Mouse (Mus musculus): ENCODE data around the gene Ckap4. TPM values are rescaled to one million over a fixed set of nuclear protein-coding genes. Genes with fewer than 3 reads are reported as not detected.

Ckap4 gene
- polyA plus RNA-seq, 1 experiment, result 19.2 TPM

DNA sequence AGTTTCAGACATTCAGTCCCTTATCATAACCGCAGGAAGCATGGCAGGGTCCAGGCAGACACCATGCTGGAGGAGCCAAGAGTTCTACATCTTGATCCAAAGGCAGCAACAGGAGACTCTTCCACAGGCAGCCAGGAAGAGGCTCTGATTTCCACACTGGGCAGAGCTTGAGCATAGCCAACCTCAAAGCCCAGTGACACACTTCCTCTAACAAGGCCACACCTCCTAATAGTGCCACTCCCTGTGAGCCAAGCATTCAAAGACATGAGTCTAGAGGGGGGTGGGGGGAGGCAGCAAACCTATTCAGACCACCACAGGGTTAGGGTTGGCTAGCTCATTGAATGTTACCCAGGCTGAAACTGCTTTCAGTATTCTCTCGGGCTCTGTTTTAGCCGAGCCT, 18.0 kb upstream of the Ckap4 start:
- Histone ChIP-seq H3K4me1 (ENCODE audit: control insufficient read depth, insufficient read depth, low read length) (peaks cover 40% of the 10 kb centered on the region), H3K27ac (ENCODE audit: insufficient read depth, low read depth, low read length) (no peak overlapping the region), H3K4me3 (ENCODE audit: insufficient read depth, low read length) (no peak overlapping the region)
- TF ChIP-seq CTCF (IDR thresholded peaks at IDR 0.05; ENCODE audit: low read depth, low read length) (no peak), POLR2A (IDR thresholded peaks at IDR 0.05; ENCODE audit: borderline replicate concordance, low read depth, low read length) (no peak)

DNA sequence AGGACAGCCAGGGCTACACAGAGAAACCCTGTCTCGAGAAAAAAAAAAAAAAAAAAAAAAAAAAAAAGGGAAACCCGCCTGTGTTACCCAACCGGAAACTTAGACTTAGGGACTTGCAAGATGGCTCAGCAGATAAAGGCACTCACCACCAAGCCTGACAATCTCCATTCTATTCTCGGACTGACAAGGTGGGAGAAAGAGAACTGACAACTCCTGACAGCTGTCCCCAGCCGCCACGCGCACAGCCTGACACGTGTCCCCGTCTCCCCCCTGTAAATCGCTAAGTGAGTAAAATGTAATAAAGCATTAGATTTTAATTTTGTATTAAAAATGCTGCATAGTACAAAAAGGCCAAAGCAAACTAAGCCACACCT, 16.0 kb upstream of the Ckap4 start:
- peak overlapping the region; percentile 93 for H3K27ac ChIP-seq (ENCODE audit: insufficient read depth, low read depth, low read length)
- peak overlapping the region; percentile 46 for H3K4me3 ChIP-seq (ENCODE audit: insufficient read depth, low read length)
- TF ChIP-seq POLR2A (IDR thresholded peaks at IDR 0.05; ENCODE audit: borderline replicate concordance, low read depth, low read length), result no peak
- no peak for TF ChIP-seq CTCF (IDR thresholded peaks at IDR 0.05; ENCODE audit: low read depth, low read length)
- peaks cover 29% of the 10 kb centered on the region for H3K4me1 ChIP-seq (ENCODE audit: control insufficient read depth, insufficient read depth, low read length)

DNA sequence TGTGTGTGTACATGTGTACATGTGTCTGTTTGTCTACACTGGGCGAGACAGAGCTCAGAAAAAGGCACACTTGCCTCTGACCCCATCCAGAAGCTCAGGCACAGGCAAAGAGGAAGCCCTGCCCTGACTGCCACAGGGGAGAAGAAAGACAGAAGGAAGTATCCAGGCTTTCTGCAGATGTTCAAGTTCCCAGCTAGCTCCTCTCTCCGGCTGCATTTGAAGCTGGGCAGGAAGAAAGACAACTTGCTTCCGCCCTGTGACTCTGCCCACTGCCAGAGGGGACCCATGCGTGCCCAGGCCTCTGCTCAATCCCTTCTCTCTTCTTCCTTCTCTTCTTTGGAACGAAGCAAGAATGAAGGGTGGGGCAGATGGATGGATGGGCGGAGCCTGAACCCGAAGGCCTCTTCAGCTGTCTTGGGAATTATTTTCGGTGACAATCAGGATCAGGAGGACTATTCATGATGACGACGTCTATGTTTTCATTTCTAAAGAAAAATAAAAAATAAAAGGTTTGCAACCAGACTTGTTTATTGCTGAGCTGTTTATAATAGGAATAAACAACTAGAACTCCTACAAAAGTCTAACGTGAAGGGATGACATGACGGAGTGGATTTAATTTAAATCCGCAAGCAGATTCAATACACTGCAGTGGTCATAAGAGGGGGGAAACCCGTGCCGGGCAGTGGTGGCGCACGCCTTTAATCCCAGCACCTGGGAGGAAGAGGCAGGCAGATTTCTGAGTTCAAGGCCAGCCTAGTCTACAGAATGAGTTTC, 15.5 kb upstream of the Ckap4 start:
- peak overlapping the region; percentile 93 for H3K27ac ChIP-seq (ENCODE audit: insufficient read depth, low read depth, low read length)

DNA sequence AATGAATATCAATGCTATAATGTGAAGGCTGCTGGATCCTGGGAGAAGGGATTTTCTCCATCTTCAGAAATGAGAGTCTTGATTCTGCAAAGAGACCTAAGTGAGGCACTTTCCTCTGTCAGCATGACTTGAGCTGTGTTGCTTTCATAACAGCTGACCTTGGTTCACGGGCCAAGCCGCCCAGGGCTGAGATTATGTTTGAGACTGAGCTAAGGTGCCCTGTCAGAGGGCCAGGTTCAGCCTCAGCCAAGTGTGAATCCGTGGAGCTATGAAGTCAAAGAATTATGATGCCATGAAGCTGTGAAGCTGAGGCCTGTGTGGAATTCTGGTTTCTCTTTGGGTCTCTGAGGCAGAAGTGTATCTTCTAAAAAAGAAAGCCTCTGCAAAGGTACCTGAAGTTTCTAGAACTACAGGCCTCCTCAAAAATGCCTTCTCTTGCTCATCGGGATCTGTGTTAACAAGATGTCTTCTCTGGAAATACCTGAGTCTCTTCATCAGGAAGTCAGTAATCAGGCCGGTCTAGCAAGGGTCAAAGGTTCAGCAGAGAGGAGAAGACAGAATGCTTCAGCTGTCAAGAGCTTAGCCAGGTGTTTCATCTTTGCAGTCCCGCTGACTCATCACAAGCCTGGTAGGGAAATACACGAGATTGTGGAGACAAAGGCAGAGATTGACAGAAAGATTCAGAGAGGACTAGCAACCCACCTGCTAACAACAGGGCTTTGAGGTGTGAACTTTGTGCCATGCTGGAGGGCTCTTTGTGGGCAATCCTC, 11.2 kb upstream of the Ckap4 start:
- Histone ChIP-seq H3K27ac (ENCODE audit: insufficient read depth, low read depth, low read length) (no peak overlapping the region), H3K4me1 (ENCODE audit: control insufficient read depth, insufficient read depth, low read length) (peaks cover 24% of the 10 kb centered on the region), H3K4me3 (ENCODE audit: insufficient read depth, low read length) (no peak overlapping the region)
- TF ChIP-seq POLR2A (IDR thresholded peaks at IDR 0.05; ENCODE audit: borderline replicate concordance, low read depth, low read length), result no peak
- TF ChIP-seq CTCF (IDR thresholded peaks at IDR 0.05; ENCODE audit: low read depth, low read length), result no peak

More for the DNA sequence above, 15.5 kb upstream of the Ckap4 start:
- H3K4me3 ChIP-seq (ENCODE audit: insufficient read depth, low read length), result no peak overlapping the region
- TF ChIP-seq CTCF (IDR thresholded peaks at IDR 0.05; ENCODE audit: low read depth, low read length), result no peak
- TF ChIP-seq POLR2A (IDR thresholded peaks at IDR 0.05; ENCODE audit: borderline replicate concordance, low read depth, low read length), result no peak
- peaks cover 25% of the 10 kb centered on the region for H3K4me1 ChIP-seq (ENCODE audit: control insufficient read depth, insufficient read depth, low read length)

DNA sequence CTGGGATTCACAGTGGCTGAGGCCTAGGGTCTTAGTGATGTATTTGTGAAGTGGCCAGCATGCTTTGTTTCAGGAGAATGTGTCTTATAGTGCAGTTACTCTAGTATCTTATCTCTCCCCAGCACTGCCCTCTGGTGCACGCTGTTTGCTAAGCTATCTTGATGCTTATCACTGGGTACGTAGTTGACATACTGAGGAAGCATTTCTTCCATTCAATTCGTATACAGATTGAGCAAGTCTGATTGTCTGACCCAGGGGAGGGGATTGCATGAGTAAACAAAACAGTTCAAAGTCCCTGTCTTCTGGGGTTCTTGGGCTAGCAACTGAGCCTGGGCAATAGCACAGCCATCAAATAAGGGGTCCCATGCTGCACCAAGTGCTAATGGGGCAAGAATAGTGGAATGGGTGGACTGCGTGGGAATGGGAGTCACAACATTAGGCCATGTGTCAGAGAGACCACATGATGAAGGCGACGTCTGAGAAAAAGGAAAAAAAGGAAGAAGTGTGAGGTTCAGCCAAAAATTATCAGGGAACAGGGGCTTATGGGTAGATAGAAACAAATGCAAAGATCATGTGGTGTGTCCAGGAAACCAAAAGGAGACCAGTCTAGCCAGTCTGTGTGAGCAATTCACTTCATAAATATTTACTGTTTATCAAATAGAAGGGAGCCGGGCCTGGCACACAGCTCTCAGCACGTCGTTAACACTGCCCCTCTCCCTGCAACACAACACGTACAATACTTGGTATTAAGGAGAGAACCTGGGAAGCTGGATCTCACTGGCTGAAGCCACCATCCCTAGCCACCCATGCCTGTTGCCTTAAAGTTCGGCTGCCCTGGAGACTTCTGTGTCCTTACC, 9.2 kb upstream of the Ckap4 start:
- no peak overlapping the region for H3K4me3 ChIP-seq (ENCODE audit: insufficient read depth, low read length)
- peaks cover 19% of the 10 kb centered on the region for H3K4me1 ChIP-seq (ENCODE audit: control insufficient read depth, insufficient read depth, low read length)
- peak overlapping the region; percentile 28; the same call in 1 of the 2 replicates for H3K27ac ChIP-seq (ENCODE audit: insufficient read depth, low read depth, low read length)
- TF ChIP-seq CTCF (IDR thresholded peaks at IDR 0.05; ENCODE audit: low read depth, low read length), result no peak
- no peak for TF ChIP-seq POLR2A (IDR thresholded peaks at IDR 0.05; ENCODE audit: borderline replicate concordance, low read depth, low read length)

DNA sequence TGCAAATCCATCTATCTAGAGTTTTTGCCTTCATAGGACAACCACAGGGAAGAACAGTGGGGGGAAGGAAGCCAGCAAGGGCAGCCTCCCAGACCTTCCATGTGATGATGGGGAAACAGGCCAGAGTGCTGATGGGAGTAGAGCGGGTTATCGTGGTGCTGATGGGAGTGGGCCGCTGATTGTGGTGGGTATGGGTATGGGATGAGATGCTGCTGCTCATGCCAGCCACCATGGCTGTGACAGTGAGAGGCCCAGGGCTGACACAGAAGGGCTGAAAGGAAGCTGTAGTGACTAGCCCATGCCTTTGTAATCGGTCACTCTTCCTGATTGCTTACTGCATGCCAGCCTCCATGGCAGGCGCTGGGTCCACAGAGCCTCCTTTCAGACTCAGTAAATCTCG, 5.8 kb upstream of the Ckap4 start:
- peaks cover 21% of the 10 kb centered on the region for H3K4me1 ChIP-seq (ENCODE audit: control insufficient read depth, insufficient read depth, low read length)

DNA sequence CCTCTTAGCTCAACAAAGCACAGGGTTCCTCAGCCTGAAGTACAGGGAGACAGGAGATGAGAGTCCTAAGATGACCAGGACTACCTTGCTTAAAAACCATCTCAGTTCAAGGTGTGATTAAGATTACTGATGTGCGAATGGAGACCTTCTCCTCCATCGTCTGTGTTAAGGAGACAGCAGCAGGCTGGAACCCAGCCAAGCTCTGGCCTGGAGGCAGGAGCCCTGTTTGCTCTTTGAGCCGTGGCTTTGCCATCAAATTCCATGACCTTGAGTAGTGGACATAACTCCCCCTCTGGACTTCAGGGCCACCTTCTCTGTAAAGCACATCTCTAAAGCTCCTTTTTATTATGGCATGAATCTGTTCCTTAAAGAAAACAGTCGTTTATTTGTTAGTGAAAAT, 2.0 kb upstream of the Ckap4 start:
- Histone ChIP-seq H3K4me3 (ENCODE audit: insufficient read depth, low read length) (no peak overlapping the region), H3K27ac (ENCODE audit: insufficient read depth, low read depth, low read length) (no peak overlapping the region), H3K4me1 (ENCODE audit: control insufficient read depth, insufficient read depth, low read length) (peaks cover 22% of the 10 kb centered on the region)
- no peak for TF ChIP-seq POLR2A (IDR thresholded peaks at IDR 0.05; ENCODE audit: borderline replicate concordance, low read depth, low read length)
- TF ChIP-seq CTCF (IDR thresholded peaks at IDR 0.05; ENCODE audit: low read depth, low read length), result no peak

More for the DNA sequence above, 5.8 kb upstream of the Ckap4 start:
- H3K4me3 ChIP-seq (ENCODE audit: insufficient read depth, low read length), result no peak overlapping the region
- no peak overlapping the region for H3K27ac ChIP-seq (ENCODE audit: insufficient read depth, low read depth, low read length)
- TF ChIP-seq POLR2A (IDR thresholded peaks at IDR 0.05; ENCODE audit: borderline replicate concordance, low read depth, low read length) (no peak), CTCF (IDR thresholded peaks at IDR 0.05; ENCODE audit: low read depth, low read length) (no peak)

DNA sequence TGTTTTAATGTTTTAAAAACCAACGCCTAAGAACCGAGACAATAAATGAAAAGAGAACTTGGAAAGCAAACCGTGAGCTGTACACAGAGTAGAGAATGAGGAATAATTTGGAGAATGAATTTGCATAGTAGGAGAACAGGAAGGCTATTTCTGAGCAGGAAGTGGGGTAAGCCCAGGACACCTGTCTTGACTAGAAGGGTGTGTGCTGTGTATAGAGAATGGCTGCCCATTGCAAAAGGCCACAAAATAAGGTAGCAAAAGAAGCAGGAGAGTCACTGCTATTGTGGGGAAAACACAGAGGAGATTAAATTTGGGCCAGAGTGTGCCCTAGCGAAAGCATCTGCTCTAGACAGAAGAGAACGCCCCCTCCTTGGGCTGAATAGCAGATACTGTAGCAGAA, 1.6 kb upstream of the Ckap4 start:
- no peak overlapping the region for H3K4me3 ChIP-seq (ENCODE audit: insufficient read depth, low read length)
- H3K27ac ChIP-seq (ENCODE audit: insufficient read depth, low read depth, low read length), result no peak overlapping the region

More for the DNA sequence above, 1.6 kb upstream of the Ckap4 start:
- TF ChIP-seq CTCF (IDR thresholded peaks at IDR 0.05; ENCODE audit: low read depth, low read length), result no peak
- no peak for TF ChIP-seq POLR2A (IDR thresholded peaks at IDR 0.05; ENCODE audit: borderline replicate concordance, low read depth, low read length)
- peaks cover 22% of the 10 kb centered on the region for H3K4me1 ChIP-seq (ENCODE audit: control insufficient read depth, insufficient read depth, low read length)
